Mouse (Mus musculus) embryonic facial prominence, embryonic 12.5 days (tissue): ENCODE data around the gene Cabin1. TPM values are rescaled to one million over a fixed set of nuclear protein-coding genes. Genes with fewer than 3 reads are reported as not detected.

Source experiments
- ATAC-seq: fragments of 200-750 bp; cut with Nextera tagmentation; 2 replicates; pipeline ENCODE4 v1.8.0; 2017; ENCODE audit not compliant: insufficient number of reproducible peaks, insufficient read depth, low FRiP score, low TSS enrichment
- H3K27ac ChIP-seq: fragments of 300-500 bp; sonication (generic); 2 replicates; pipeline ENCODE4 v1.5.1; 2016; ENCODE audit warnings: mild to moderate bottlenecking
- H3K27me3 ChIP-seq: fragments of 300-500 bp; sonication (generic); 2 replicates; pipeline ENCODE4 v1.6.1; 2016; ENCODE audit warnings: mild to moderate bottlenecking, moderate library complexity
- H3K36me3 ChIP-seq: fragments of 300-500 bp; sonication (generic); 2 replicates; pipeline ENCODE4 v1.6.1; 2016; ENCODE audit warnings: mild to moderate bottlenecking
- H3K4me1 ChIP-seq: fragments of 300-500 bp; sonication (generic); 2 replicates; pipeline ENCODE4 v1.6.1; 2016
- H3K4me2 ChIP-seq: fragments of 300-500 bp; sonication (generic); replicated peaks from 2 replicates; pipeline ENCODE4 v1.6.1; 2016; ENCODE audit warnings: mild to moderate bottlenecking, moderate library complexity
- H3K4me3 ChIP-seq: fragments of 300-500 bp; sonication (generic); 2 replicates; pipeline ENCODE4 v1.5.1; 2016; ENCODE audit warnings: mild to moderate bottlenecking
- H3K9ac ChIP-seq: fragments of 300-500 bp; sonication (generic); 2 replicates; pipeline ENCODE4 v1.6.1; 2016; ENCODE audit warnings: mild to moderate bottlenecking, moderate library complexity
- H3K9me3 ChIP-seq: fragments of 300-500 bp; sonication (generic); 2 replicates; pipeline ENCODE4 v1.6.1; 2016; ENCODE audit warnings: mild to moderate bottlenecking, moderate library complexity
- WGBS: fragments of 180-500 bp; shearing (Covaris S2); methylation state at CpG from one replicate; pipeline ENCODE4 v1.1.7; 2016; 5-methylcytosine and 5-hydroxymethylcytosine counted together
- polyA plus RNA-seq: library from polyadenylated mRNA; unstranded; fragments of >200 nt; fragmentation: Nextera tagmentation; extraction: Ambion mirVana; gene quantifications from 2 replicates; pipeline ENCODE4 v1.2.1, GENCODE M21; 2016

The Cabin1 gene
- polyA plus RNA-seq, 1 experiment from 2014 or later: 34.7 TPM

DNA sequence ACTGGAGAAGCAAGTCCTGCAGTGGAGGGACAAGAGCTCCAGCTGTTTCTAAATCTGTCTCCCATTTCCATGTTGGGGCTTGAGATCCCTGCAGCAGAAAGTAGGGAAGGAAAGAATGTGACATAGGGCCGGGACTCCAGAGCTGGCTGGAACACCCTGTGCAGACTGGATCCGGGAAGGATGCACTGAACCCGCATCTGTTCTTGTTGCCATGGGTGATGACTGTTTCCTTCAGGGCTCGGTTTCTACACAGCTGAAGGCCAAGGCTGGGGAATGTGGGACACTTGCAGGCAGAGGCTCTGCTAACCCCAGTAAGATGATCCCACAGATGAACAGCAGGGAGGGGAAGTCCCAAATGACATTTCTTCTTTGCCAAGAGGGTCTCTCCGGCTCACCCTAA is 131.5 kb downstream of the Cabin1 start:
- Histone ChIP-seq H3K4me1 (0 out of 2 replicates have a peak, but pooled peaks cover 4% of the 10 kb centered on the region), H3K27ac (peak overlapping the region; percentile 33; the same call in 1 of the 2 replicates), H3K9ac (no peak overlapping the region), H3K36me3 (no peaks in the 10 kb centered on the region), H3K27me3 (no peaks in the 10 kb centered on the region), H3K4me2 (no peak overlapping the region), H3K9me3 (no peaks in the 10 kb centered on the region), H3K4me3 (no peak overlapping the region)
- 0 out of 2 replicates have a peak, but pooled peaks have one; percentile 50 for ATAC-seq
- 32% methylated on average over 5 of the region's 5 CpGs for WGBS

- no peaks in the 10 kb centered on the region for H3K27me3 ChIP-seq
- no peaks in the 10 kb centered on the region for H3K36me3 ChIP-seq
- H3K4me1 ChIP-seq: no peaks in the 10 kb centered on the region
- H3K9me3 ChIP-seq: no peaks in the 10 kb centered on the region
- no peak overlapping the region for H3K27ac ChIP-seq
- H3K9ac ChIP-seq: no peak overlapping the region
- no peak for ATAC-seq
- 76% methylated on average over 3 of the region's 3 CpGs for WGBS
- no peak overlapping the region for H3K4me3 ChIP-seq
- no peak overlapping the region for H3K4me2 ChIP-seq
These were observed 136.7 kb downstream of the Cabin1 start for GRCm38 (mm10) chr10:75627490-75627889.

DNA sequence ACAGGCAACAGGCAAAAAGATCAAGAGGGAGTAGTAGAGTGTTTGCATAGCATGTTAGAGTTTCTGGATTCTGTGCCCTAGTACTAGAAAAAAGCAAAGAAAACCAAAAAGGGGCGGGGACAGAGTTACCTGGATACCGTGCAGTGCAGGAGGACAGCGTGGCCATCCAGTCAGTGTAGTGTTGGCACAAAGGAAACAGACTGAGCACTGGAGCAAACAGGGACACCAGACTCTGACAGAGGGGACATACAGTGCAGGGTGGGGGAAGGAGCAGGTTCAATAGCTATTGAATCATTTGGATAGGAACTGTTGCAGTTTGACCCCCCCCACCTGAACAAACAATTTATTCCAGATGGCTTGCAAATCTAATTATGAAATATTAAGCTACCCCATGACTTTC is 137.2 kb downstream of the Cabin1 start:
- Histone ChIP-seq H3K4me2 (no peak overlapping the region), H3K27ac (no peak overlapping the region), H3K9ac (no peak overlapping the region), H3K27me3 (no peaks in the 10 kb centered on the region), H3K4me1 (no peaks in the 10 kb centered on the region), H3K4me3 (no peak overlapping the region), H3K36me3 (no peaks in the 10 kb centered on the region), H3K9me3 (no peaks in the 10 kb centered on the region)
- WGBS: 59% methylated on average over 3 of the region's 3 CpGs
- ATAC-seq: no peak

DNA sequence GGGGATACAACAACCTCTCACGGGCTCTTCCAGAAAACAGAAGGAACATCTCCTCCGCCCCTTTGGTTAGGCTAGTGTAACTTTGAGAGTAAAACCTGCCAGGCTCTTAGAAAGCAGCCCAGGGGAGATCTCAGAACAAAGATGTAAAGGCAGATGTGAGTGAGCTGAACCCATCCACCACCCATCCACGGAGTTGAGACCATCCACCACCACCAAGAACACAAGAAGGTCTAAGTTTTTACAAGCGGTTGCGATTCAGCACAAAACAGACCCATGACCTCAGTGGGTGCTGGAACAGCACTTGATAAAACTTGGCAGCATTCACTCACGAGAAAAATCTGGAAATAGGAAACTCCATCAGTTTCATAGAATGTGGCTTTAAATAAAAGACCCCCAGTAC is 138.2 kb downstream of the Cabin1 start:
- Histone ChIP-seq H3K4me2 (no peak overlapping the region), H3K4me3 (no peak overlapping the region), H3K27me3 (no peaks in the 10 kb centered on the region), H3K4me1 (no peaks in the 10 kb centered on the region), H3K9me3 (no peaks in the 10 kb centered on the region), H3K9ac (no peak overlapping the region), H3K36me3 (no peaks in the 10 kb centered on the region), H3K27ac (no peak overlapping the region)
- no peak for ATAC-seq
- WGBS: 60% methylated on average over 6 of the region's 6 CpGs

DNA sequence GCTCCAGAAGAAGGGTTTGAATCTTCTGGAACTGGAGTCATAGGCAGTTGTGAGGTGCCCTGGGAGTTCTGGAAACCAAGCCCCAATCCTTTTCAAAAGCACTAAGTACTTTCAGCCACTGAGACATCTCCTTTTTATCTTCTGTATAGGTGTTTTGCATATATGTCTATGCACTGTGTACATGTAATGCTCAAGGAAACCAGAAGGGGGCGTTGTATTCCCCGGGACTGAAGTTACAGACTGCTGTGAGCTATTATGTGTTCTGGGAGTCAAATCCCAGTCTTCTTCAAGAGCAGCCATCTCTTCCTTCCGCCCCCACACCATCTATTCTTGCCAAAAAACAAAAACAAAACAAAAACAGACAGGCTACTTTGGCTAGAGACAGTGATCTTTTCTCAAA is 143.3 kb downstream of the Cabin1 start:
- no peak overlapping the region for H3K4me2 ChIP-seq
- ATAC-seq: no peak
- H3K9me3 ChIP-seq: no peaks in the 10 kb centered on the region
- no peaks in the 10 kb centered on the region for H3K36me3 ChIP-seq
- no peaks in the 10 kb centered on the region for H3K4me1 ChIP-seq
- WGBS: 51% methylated on average over 3 of the region's 3 CpGs
- no peaks in the 10 kb centered on the region for H3K27me3 ChIP-seq
- no peak overlapping the region for H3K9ac ChIP-seq
- H3K27ac ChIP-seq: no peak overlapping the region
- no peak overlapping the region for H3K4me3 ChIP-seq

DNA sequence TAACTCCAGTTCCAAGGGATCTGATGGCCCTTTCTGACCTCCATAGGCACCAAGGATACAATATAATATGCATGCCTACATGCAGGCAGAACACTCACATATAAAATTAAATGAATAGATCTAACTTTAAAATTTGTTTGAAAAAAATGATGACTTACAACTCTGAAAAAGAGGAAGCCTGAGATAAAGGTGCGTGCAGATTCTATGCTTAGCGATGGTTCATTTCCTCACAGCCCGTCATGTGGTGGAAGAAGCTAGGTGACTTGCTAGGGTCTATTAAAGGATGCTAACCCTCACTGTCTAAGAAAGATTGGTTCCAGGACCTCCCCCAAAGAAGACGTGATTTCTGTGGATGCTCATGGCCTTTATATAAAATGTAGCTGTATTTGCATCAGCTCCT is 148.1 kb downstream of the Cabin1 start:
- Histone ChIP-seq H3K27me3 (no peaks in the 10 kb centered on the region), H3K4me3 (no peak overlapping the region), H3K4me1 (no peaks in the 10 kb centered on the region), H3K36me3 (no peaks in the 10 kb centered on the region), H3K9me3 (no peaks in the 10 kb centered on the region), H3K9ac (no peak overlapping the region), H3K4me2 (no peak overlapping the region), H3K27ac (no peak overlapping the region)
- WGBS: 92% methylated on average over 4 of the region's 4 CpGs
- ATAC-seq: no peak

GRCm38 (mm10) chr10:75610486-75610885 is 153.7 kb downstream of the Cabin1 start:
- WGBS: 56% methylated on average over 7 of the region's 7 CpGs
- no peak overlapping the region for H3K4me2 ChIP-seq
- no peaks in the 10 kb centered on the region for H3K36me3 ChIP-seq
- H3K27ac ChIP-seq: no peak overlapping the region
- H3K4me1 ChIP-seq: no peaks in the 10 kb centered on the region
- H3K9me3 ChIP-seq: no peaks in the 10 kb centered on the region
- no peak overlapping the region for H3K4me3 ChIP-seq
- no peak for ATAC-seq
- no peaks in the 10 kb centered on the region for H3K27me3 ChIP-seq
- H3K9ac ChIP-seq: no peak overlapping the region

DNA sequence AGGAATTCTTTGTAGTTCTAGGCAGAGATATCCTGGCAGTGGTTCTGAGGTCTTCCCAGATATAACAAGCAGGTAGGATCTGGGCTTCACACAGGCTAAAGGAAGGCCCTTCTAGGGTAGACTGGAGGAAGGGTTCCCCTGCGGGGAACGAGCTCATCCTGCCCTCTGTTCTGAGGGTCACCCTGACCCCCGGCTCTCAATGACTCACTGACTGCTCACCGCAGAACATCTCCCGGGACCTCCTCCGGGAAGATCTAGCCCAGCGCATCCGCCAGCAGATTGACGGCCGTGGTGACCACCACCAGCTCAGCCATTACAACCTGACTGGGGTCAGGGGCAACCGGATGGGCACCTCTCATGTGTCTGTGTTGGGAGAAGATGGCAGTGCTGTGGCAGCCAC is 155.2 kb downstream of the Cabin1 start:
- Histone ChIP-seq H3K27ac (no peak overlapping the region), H3K9ac (no peak overlapping the region), H3K36me3 (no peaks in the 10 kb centered on the region), H3K27me3 (no peaks in the 10 kb centered on the region), H3K9me3 (no peaks in the 10 kb centered on the region), H3K4me2 (no peak overlapping the region), H3K4me1 (no peaks in the 10 kb centered on the region), H3K4me3 (no peak overlapping the region)
- whole genome bisulfite sequencing: 85% methylated on average over 11 of the region's 11 CpGs
- ATAC-seq: no peak

GRCm38 (mm10) chr10:75607253-75607652 is 156.9 kb downstream of the Cabin1 start:
- WGBS: 86% methylated on average over 4 of the region's 4 CpGs
- Histone ChIP-seq H3K9me3 (no peaks in the 10 kb centered on the region), H3K9ac (no peak overlapping the region), H3K36me3 (no peaks in the 10 kb centered on the region), H3K4me3 (no peak overlapping the region), H3K4me2 (no peak overlapping the region), H3K4me1 (no peaks in the 10 kb centered on the region), H3K27me3 (no peaks in the 10 kb centered on the region), H3K27ac (no peak overlapping the region)
- ATAC-seq: no peak

GRCm38 (mm10) chr10:75605162-75605846 is 158.8 kb downstream of the Cabin1 start:
- Histone ChIP-seq H3K9me3 (no peaks in the 10 kb centered on the region), H3K27ac (no peak overlapping the region), H3K4me2 (no peak overlapping the region), H3K9ac (no peak overlapping the region), H3K4me1 (no peaks in the 10 kb centered on the region), H3K4me3 (no peak overlapping the region), H3K36me3 (no peaks in the 10 kb centered on the region), H3K27me3 (no peaks in the 10 kb centered on the region)
- ATAC-seq: no peak
- WGBS: 47% methylated on average over 11 of the region's 11 CpGs

DNA sequence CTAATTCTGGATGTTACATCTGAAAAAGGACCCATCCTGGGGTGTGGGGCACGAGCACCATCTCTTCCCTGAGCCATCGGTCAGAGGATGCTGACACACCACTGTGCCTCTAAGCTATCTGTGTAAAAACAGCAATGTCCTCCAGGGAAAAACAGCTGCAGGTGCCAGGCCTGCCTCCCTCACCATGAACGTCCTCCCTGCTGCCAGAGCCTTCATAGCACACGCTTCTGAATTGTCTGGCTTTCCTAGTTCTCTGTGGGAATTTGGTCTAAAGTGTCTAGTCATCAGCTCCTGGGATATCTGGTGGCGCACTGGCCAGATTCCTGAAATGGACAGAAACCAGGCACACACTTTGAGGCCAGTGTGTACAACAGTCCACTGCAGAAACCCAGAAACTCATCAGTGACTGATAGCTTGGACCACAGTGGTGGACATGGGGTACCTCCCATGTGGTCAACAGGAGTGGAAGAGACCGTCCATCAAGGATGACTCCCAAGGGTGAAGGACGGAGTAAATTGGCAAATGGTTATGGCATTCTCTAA is 163.9 kb downstream of the Cabin1 start:
- H3K9me3 ChIP-seq: no peaks in the 10 kb centered on the region; the same call in 1 of the 2 replicates
- H3K4me1 ChIP-seq: no peaks in the 10 kb centered on the region
- no peaks in the 10 kb centered on the region for H3K27me3 ChIP-seq
- no peak overlapping the region for H3K4me3 ChIP-seq
- 78% methylated on average over 7 of the region's 7 CpGs for WGBS
- no peak overlapping the region for H3K4me2 ChIP-seq
- no peak overlapping the region for H3K27ac ChIP-seq
- H3K36me3 ChIP-seq: no peaks in the 10 kb centered on the region
- no peak overlapping the region for H3K9ac ChIP-seq
- no peak for ATAC-seq
